Comparison of ENCODE assay signal across 30 mouse cellular contexts in the genomic region with DNA sequence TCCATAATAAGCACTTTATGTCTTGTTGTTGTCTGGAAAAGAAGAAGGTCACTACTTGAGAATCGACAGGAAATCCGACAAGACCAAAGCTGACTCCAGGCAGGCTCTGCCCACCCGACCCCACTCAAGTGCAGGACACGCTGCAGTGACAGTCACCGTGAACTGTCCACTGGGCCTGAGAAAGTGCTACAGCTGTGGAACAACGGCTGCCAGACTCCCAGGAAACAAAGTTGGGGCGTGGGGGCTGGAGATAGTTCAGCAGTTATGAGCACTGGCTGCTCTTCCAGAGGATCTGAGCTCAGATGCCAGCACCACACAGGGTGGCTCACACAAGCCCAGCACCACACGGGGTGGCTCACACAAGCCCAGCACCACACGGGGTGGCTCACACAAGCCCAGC.
"Had no signal": no experiment of that assay in that cellular context is flagged by ENCODE, and none has a peak within 500 bp of the region (broad histone marks: within the 10 kb centered on the region; RNA-seq: fewer than 3 reads in every experiment).

No protein-coding gene starts in this region.

- H3K27ac ChIP-seq: heart, embryonic 13.5 days; heart, embryonic 15.5 days; hindbrain, embryonic 10.5 days; hindbrain, embryonic 12.5 days; hindbrain, embryonic 13.5 days; hindbrain, embryonic 14.5 days; hindbrain, embryonic 15.5 days; hindbrain, postnatal 0 days; intestine, embryonic 15.5 days; kidney, embryonic 15.5 days; kidney, postnatal 0 days; layer of hippocampus, adult 2 months; left cerebral cortex, adult 2 months had no signal

- H3K4me1 ChIP-seq: heart, embryonic 12.5 days; heart, embryonic 15.5 days; hindbrain, embryonic 10.5 days; hindbrain, embryonic 12.5 days; hindbrain, embryonic 13.5 days; hindbrain, embryonic 15.5 days; intestine, embryonic 15.5 days had no signal

- DNase-seq: heart, postnatal 10 days; heart, postnatal 14 days; heart, postnatal 36 days; heart, postnatal 4 days; kidney, adult 11 months; kidney, adult 18-20 months; kidney, adult 2 months; kidney, adult 8-10 months; kidney, adult 9 months; kidney, postnatal 10 days; kidney, postnatal 14 days; kidney, postnatal 25 days; kidney, postnatal 36 days; kidney, postnatal 4 days; layer of hippocampus, adult 9-11 months; layer of hippocampus, postnatal 36 days had no signal

- H3K9ac ChIP-seq: heart, embryonic 12.5 days; heart, embryonic 13.5 days; heart, embryonic 15.5 days; hindbrain, embryonic 12.5 days; hindbrain, embryonic 13.5 days; hindbrain, embryonic 14.5 days; hindbrain, embryonic 15.5 days; intestine, embryonic 15.5 days; kidney, embryonic 15.5 days had no signal

- H3K9me3 ChIP-seq: heart, embryonic 12.5 days; heart, embryonic 13.5 days; heart, embryonic 15.5 days; hindbrain, embryonic 10.5 days; hindbrain, embryonic 12.5 days; hindbrain, embryonic 13.5 days; hindbrain, embryonic 15.5 days; intestine, embryonic 15.5 days; kidney, embryonic 15.5 days had no signal

- H3K4me3 ChIP-seq: heart, embryonic 12.5 days; heart, embryonic 13.5 days; heart, embryonic 15.5 days; hindbrain, embryonic 10.5 days; hindbrain, embryonic 12.5 days; hindbrain, embryonic 13.5 days; hindbrain, embryonic 15.5 days; intestine, embryonic 15.5 days; kidney, embryonic 15.5 days; layer of hippocampus, adult 2 months; left cerebral cortex, adult 2 months had no signal
